Mouse (Mus musculus) neural tube, embryonic 12.5 days (tissue): ENCODE results near the gene 2900011O08Rik. TPM values are rescaled to one million over a fixed set of nuclear protein-coding genes. Genes with fewer than 3 reads are reported as not detected.

Experiments
- ATAC-seq: fragments of 200-750 bp; cut with Nextera tagmentation; 2 replicates; pipeline ENCODE4 v1.8.0; 2017; ENCODE audit warnings: low read depth, mild to moderate bottlenecking, moderate TSS enrichment, moderate library complexity; ENCODE audit not compliant: low FRiP score
- H3K27ac ChIP-seq: fragments of 300-500 bp; sonication (generic); 2 replicates; pipeline ENCODE4 v1.5.1; 2016
- H3K27me3 ChIP-seq: fragments of 300-500 bp; sonication (generic); replicated peaks from 2 replicates; pipeline ENCODE4 v1.6.1; 2016; ENCODE audit warnings: mild to moderate bottlenecking
- H3K36me3 ChIP-seq: fragments of 300-500 bp; sonication (generic); 2 replicates; pipeline ENCODE4 v1.6.1; 2016; ENCODE audit warnings: mild to moderate bottlenecking
- H3K4me1 ChIP-seq: fragments of 300-500 bp; sonication (generic); 2 replicates; pipeline ENCODE4 v1.6.1; 2016
- H3K4me2 ChIP-seq: fragments of 300-500 bp; sonication (generic); replicated peaks from 2 replicates; pipeline ENCODE4 v1.6.1; 2016; ENCODE audit warnings: mild to moderate bottlenecking
- H3K4me3 ChIP-seq: fragments of 300-500 bp; sonication (generic); 2 replicates; pipeline ENCODE4 v1.5.1; 2016
- H3K9ac ChIP-seq: fragments of 300-500 bp; sonication (generic); 2 replicates; pipeline ENCODE4 v1.6.1; 2016; ENCODE audit warnings: mild to moderate bottlenecking
- H3K9me3 ChIP-seq: fragments of 300-500 bp; sonication (generic); 2 replicates; pipeline ENCODE4 v1.6.1; 2016; ENCODE audit warnings: mild to moderate bottlenecking
- WGBS: fragments of 180-500 bp; shearing (Covaris S2); methylation state at CpG from one replicate; pipeline ENCODE4 v1.1.7; 2016; 5-methylcytosine and 5-hydroxymethylcytosine counted together
- polyA plus RNA-seq: library from polyadenylated mRNA; unstranded; fragments of >200 nt; fragmentation: Nextera tagmentation; extraction: Ambion mirVana; gene quantifications from 2 replicates; pipeline ENCODE4 v1.2.1, GENCODE M21; 2016

Gene 2900011O08Rik
- polyA plus RNA-seq, 1 experiment from 2014 or later: 62.3 TPM

DNA sequence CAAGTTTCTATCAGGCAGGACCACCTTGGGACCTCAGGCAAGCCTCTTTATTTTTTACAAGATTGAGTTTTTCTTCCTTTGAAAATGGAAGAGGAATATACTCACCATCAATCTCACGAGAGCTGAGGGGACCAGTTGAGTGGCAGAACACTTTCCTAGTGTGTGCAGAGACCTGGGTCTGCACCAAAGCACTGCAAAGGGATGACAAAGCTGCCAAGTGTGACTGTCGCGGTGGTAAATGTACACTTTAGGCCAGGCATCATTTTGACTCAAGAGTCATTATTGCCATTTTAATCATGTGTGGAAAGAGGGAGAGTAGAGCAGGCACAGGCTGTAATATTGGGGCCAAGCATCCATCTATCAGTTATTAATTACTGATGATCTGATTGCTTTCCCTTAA lies 102.9 kb downstream of the 2900011O08Rik start:
- no peak overlapping the region for H3K9ac ChIP-seq
- no peaks in the 10 kb centered on the region for H3K4me1 ChIP-seq
- no peak overlapping the region for H3K4me2 ChIP-seq
- ATAC-seq: no peak
- H3K27me3 ChIP-seq: no peaks in the 10 kb centered on the region
- no peaks in the 10 kb centered on the region for H3K9me3 ChIP-seq
- no peak overlapping the region for H3K27ac ChIP-seq
- WGBS: 81% methylated on average over 3 of the region's 3 CpGs
- H3K36me3 ChIP-seq: 0 out of 2 replicates have a peak, but pooled peaks cover 2% of the 10 kb centered on the region
- no peak overlapping the region for H3K4me3 ChIP-seq

DNA sequence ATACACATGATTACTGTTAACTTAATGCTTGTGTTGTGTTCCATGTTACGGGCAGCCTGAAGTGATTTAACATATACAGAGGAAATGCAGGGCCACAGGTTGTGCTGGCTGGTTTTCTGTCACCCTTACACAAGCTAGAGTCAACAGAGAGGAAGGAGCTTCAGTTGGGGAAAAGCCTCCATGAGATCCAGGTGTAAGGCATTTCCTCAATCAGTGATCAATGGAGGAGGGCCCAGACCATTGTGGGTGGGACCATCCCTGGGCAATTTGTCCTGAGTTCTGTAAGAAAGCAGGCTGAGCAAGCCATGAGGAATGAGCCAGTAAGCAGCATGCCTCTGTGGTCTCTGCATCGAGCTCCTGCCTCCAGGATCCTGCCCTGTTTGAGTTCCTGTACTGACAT lies 105.4 kb downstream of the 2900011O08Rik start:
- Histone ChIP-seq H3K36me3 (0 out of 2 replicates have a peak, but pooled peaks cover 2% of the 10 kb centered on the region), H3K27me3 (no peaks in the 10 kb centered on the region), H3K9ac (no peak overlapping the region), H3K4me2 (no peak overlapping the region), H3K4me3 (no peak overlapping the region), H3K27ac (no peak overlapping the region), H3K9me3 (no peaks in the 10 kb centered on the region), H3K4me1 (no peaks in the 10 kb centered on the region)
- ATAC-seq: no peak
- WGBS: 78% methylated on average over 2 of the region's 2 CpGs

DNA sequence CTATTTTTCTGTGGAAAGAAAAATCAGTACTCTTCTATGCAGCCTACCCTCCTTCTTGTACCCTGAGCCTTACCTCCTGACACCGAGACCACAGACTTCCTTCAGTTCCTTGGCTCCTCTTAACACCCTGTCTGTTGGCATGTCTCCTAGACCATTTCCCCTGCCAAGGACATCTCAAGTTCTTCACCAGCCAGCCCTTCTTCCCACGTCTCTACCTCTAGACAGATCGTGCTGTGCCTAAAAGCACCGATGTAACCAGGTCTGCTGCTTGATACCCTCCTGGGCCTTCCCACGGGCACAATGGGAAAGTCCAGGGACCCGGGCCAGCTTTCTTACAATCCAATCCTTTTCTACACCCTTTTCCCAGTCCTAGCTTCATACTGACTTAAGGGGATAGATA lies 119.5 kb downstream of the 2900011O08Rik start:
- 90% methylated on average over 6 of the region's 6 CpGs for WGBS
- no peak for ATAC-seq
- no peak overlapping the region for H3K4me3 ChIP-seq

DNA sequence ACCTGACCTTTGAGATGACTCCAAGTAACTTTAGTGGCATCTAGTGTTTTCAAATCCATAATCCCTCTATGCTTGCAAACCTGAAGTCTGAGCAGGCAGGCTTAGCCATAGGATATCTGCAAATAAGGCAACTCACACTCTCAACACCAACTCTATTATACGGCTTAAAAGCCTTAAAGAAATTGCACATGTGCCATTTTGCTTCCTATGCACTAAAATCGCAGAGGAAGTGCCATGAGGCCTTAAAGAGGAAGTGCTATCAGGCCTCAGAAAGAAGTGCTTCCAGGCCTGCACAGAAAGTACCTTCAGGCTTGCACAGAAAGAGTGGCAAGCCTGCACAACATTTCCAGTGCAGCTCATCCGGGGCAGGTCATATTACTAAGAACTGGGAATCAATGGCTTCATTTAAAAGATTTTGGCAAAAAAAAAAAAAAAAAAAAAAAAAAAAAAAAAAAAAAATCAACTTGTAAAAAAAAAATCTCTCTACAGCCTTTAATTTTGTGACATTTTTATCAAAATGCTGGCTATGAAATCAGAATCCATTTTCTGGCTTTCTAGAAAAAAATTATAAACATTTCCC lies 123.3 kb downstream of the 2900011O08Rik start:
- Histone ChIP-seq H3K9ac (no peak overlapping the region), H3K4me1 (no peaks in the 10 kb centered on the region), H3K27me3 (no peaks in the 10 kb centered on the region), H3K4me3 (no peak overlapping the region), H3K4me2 (no peak overlapping the region), H3K27ac (no peak overlapping the region), H3K36me3 (peaks cover 54% of the 10 kb centered on the region), H3K9me3 (no peaks in the 10 kb centered on the region)
- no peak for ATAC-seq
- WGBS: 85% methylated on average over 3 of the region's 3 CpGs

More for the DNA sequence above, 119.5 kb downstream of the 2900011O08Rik start:
- Histone ChIP-seq H3K27me3 (no peaks in the 10 kb centered on the region), H3K9me3 (no peaks in the 10 kb centered on the region), H3K9ac (no peak overlapping the region), H3K27ac (no peak overlapping the region), H3K4me2 (no peak overlapping the region), H3K4me1 (no peaks in the 10 kb centered on the region), H3K36me3 (peaks cover 22% of the 10 kb centered on the region; the same call in 1 of the 2 replicates)

DNA sequence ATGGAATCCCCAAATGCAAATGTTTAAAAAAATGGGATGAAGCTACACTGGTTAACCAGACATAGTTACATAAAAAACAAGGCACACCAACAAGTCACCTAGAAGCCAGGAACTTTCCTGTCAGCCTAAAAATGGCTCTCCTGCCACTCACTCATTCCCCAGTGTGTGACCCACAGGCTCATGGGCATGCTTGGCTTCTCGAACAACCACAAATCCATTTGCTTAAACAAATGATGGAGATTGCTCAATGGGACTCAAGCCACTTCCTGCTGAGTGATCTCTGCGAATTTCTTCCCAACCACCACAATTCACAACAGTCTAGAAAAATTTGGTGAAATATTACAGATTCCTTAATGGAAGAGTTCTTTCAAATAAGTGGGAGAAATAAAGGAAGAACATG lies 124.5 kb downstream of the 2900011O08Rik start:
- H3K9ac ChIP-seq: no peak overlapping the region
- ATAC-seq: no peak
- no peak overlapping the region for H3K4me3 ChIP-seq
- H3K27me3 ChIP-seq: no peaks in the 10 kb centered on the region
- no peak overlapping the region for H3K4me2 ChIP-seq
- H3K27ac ChIP-seq: no peak overlapping the region
- H3K9me3 ChIP-seq: no peaks in the 10 kb centered on the region
- H3K36me3 ChIP-seq: peaks cover 60% of the 10 kb centered on the region
- 78% methylated on average over 2 of the region's 2 CpGs for WGBS
- H3K4me1 ChIP-seq: no peaks in the 10 kb centered on the region

DNA sequence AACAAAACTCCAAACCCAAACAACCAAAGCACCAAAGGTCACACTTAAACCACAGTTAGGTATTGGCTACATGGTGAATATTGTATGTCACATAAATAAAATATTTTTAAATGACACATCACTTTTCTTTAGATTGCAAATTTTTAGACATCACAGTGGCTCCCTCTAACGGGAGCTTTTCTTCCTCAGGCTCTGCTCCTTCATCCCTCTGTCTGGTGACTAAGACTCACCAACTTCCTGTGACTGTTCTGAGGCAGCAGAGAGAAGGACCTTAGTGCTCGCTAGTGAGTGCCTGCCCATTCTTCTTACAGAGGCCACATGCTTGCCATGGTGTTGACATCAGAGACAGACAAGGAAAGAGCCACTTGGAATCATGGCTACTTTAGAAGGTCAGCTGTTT lies 125.7 kb downstream of the 2900011O08Rik start:
- Histone ChIP-seq H3K27ac (no peak overlapping the region), H3K4me1 (no peaks in the 10 kb centered on the region), H3K4me2 (no peak overlapping the region), H3K36me3 (peaks cover 72% of the 10 kb centered on the region), H3K9me3 (no peaks in the 10 kb centered on the region), H3K9ac (no peak overlapping the region), H3K27me3 (no peaks in the 10 kb centered on the region), H3K4me3 (no peak overlapping the region)
- 76% methylated on average over 2 of the region's 2 CpGs for WGBS
- no peak for ATAC-seq

GRCm38 (mm10) chr16:14112742-14113141 lies 126.3 kb downstream of the 2900011O08Rik start:
- no peaks in the 10 kb centered on the region for H3K27me3 ChIP-seq
- no peak overlapping the region for H3K4me2 ChIP-seq
- no peaks in the 10 kb centered on the region for H3K9me3 ChIP-seq
- H3K9ac ChIP-seq: no peak overlapping the region
- peaks cover 78% of the 10 kb centered on the region for H3K36me3 ChIP-seq
- no peaks in the 10 kb centered on the region for H3K4me1 ChIP-seq
- no peak overlapping the region for H3K27ac ChIP-seq
- no peak for ATAC-seq
- WGBS: 91% methylated on average over 3 of the region's 3 CpGs
- H3K4me3 ChIP-seq: no peak overlapping the region

GRCm38 (mm10) chr16:14117299-14117698 lies 130.9 kb downstream of the 2900011O08Rik start:
- H3K4me3 ChIP-seq: no peak overlapping the region
- WGBS: 86% methylated on average over 2 of the region's 2 CpGs
- H3K27me3 ChIP-seq: no peaks in the 10 kb centered on the region
- ATAC-seq: no peak
- no peaks in the 10 kb centered on the region for H3K4me1 ChIP-seq
- H3K36me3 ChIP-seq: peaks cover 74% of the 10 kb centered on the region
- H3K9ac ChIP-seq: no peak overlapping the region
- H3K9me3 ChIP-seq: no peaks in the 10 kb centered on the region
- no peak overlapping the region for H3K27ac ChIP-seq
- H3K4me2 ChIP-seq: no peak overlapping the region

GRCm38 (mm10) chr16:14120941-14121340 lies 134.5 kb downstream of the 2900011O08Rik start:
- Histone ChIP-seq H3K27ac (no peak overlapping the region), H3K4me1 (no peaks in the 10 kb centered on the region), H3K4me2 (no peak overlapping the region), H3K36me3 (peaks cover 83% of the 10 kb centered on the region), H3K9ac (no peak overlapping the region), H3K9me3 (no peaks in the 10 kb centered on the region), H3K27me3 (no peaks in the 10 kb centered on the region), H3K4me3 (no peak overlapping the region)
- ATAC-seq: no peak
- WGBS: 95% methylated on average over 5 of the region's 5 CpGs

DNA sequence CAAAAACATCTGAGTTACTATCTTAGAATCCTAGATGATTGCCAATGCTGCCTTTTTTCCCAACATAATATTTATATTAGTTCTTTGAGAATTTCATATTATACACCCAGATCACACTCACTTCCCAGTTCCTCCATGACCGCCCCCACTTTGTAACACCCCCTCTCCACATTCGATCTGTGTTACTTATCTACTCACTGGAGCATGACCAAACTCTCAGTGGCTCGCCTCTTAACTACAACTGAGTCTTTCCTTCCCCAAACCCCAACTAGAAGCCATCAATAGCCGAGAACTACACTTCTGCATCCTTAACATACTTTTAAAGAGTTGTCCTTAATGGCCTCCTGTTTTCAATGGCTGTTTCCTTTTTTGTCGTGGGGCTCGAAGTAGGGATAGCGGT lies 135.2 kb downstream of the 2900011O08Rik start:
- H3K4me1 ChIP-seq: no peaks in the 10 kb centered on the region
- ATAC-seq: no peak
- no peak overlapping the region for H3K4me3 ChIP-seq
- no peak overlapping the region for H3K27ac ChIP-seq
- H3K36me3 ChIP-seq: peaks cover 83% of the 10 kb centered on the region
- H3K9ac ChIP-seq: no peak overlapping the region
- H3K4me2 ChIP-seq: no peak overlapping the region
- WGBS: 95% methylated on average over 7 of the region's 7 CpGs
- H3K9me3 ChIP-seq: no peaks in the 10 kb centered on the region
- H3K27me3 ChIP-seq: no peaks in the 10 kb centered on the region

DNA sequence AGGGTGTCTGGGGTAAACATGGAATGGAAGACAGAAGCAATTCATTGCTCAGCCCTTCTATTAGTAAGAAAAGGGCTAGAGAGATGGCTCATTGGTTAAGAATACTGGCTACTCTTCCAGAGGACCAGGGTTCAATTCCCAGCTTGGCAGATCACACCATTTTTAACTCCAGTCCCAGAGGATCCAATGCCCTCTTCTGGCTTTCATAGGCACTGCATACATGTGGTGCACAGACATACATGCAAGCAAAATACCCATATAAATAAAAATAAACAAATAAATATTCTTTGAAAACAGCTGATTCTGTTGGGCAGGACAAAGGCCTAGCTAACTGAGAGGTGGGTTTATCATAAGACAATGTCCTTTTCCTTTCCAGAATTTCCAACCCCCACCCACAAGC lies 136.2 kb downstream of the 2900011O08Rik start:
- Histone ChIP-seq H3K4me2 (no peak overlapping the region), H3K36me3 (peaks cover 79% of the 10 kb centered on the region), H3K4me1 (no peaks in the 10 kb centered on the region), H3K27ac (no peak overlapping the region), H3K27me3 (no peaks in the 10 kb centered on the region), H3K9me3 (no peaks in the 10 kb centered on the region), H3K4me3 (no peak overlapping the region), H3K9ac (no peak overlapping the region)
- ATAC-seq: no peak

DNA sequence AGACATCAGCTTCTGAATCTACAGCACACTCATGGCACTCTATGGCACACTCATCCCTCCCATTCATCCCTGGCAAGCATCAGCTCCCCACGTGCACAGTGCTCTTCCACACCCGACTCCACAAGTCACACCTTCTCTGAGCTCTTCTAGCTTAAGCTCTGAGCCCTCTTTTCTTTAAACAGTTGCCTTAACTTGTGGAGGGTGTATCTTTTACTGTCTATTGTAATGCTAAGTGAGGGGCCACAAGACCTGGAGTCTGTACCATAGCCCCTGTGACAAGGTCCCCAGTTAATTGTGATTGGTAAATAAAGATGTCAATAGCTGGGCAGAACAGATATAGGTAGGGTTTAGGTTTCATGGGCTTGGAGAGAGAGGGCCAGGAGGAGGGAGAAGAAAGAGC lies 137.5 kb downstream of the 2900011O08Rik start:
- no peaks in the 10 kb centered on the region for H3K27me3 ChIP-seq
- WGBS: 73% methylated on average over 2 of the region's 2 CpGs
- H3K4me3 ChIP-seq: no peak overlapping the region
- no peak overlapping the region for H3K27ac ChIP-seq
- peaks cover 84% of the 10 kb centered on the region for H3K36me3 ChIP-seq
- no peak overlapping the region for H3K4me2 ChIP-seq
- no peak overlapping the region for H3K9ac ChIP-seq
- no peaks in the 10 kb centered on the region for H3K4me1 ChIP-seq
- ATAC-seq: no peak
- H3K9me3 ChIP-seq: no peaks in the 10 kb centered on the region

- Histone ChIP-seq H3K4me3 (no peak overlapping the region), H3K9ac (no peak overlapping the region), H3K9me3 (no peaks in the 10 kb centered on the region), H3K4me1 (no peaks in the 10 kb centered on the region), H3K4me2 (no peak overlapping the region), H3K36me3 (peaks cover 91% of the 10 kb centered on the region), H3K27ac (no peak overlapping the region), H3K27me3 (no peaks in the 10 kb centered on the region)
- ATAC-seq: no peak
- WGBS: 97% methylated on average over 7 of the region's 7 CpGs
Observed at GRCm38 (mm10) chr16:14124709-14125108, 138.3 kb downstream of the 2900011O08Rik start.
